Mouse (Mus musculus) liver (tissue): ENCODE measurements around the gene Plscr5.
"Not testable (repeated sequence)": the region's sequence is repeated elsewhere in the genome, so short reads cannot be mapped to it uniquely, and the experiment has no call there.

Experiments used
- DNase-seq: peaks from one replicate; pipeline ENCODE4 v3.0.0-alpha.2; 2020; ENCODE audit warnings: mixed read lengths

The Plscr5 gene

DNA sequence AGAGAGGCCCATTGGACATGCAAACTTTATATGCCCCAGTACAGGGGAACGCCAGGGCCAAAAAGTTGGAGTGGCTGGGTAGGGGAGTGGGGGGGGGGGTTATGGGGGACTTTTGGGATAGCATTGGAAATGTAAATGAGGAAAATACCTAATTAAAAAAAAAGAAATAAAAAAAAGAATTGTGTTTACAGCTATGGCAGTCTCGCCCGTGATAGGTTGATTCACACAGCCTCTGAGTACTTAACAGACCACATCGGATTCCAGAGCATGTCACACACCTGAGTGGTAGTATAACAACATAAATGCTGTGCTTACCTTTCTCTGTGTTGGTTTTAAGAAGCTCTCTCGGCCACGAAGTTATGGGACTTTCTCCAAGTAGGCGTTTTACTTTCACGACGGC, at the start of gene Plscr5:
Gene Plscr5 (plus strand): TSS at position 301 of the 400 bp plus-strand sequence.
- not testable (repeated sequence) for DNase-seq

- DNase-seq, result no peak
Measured at GRCm38 (mm10) chr9:92147555-92148248, 45.0 kb upstream of the Plscr5 start.

DNA sequence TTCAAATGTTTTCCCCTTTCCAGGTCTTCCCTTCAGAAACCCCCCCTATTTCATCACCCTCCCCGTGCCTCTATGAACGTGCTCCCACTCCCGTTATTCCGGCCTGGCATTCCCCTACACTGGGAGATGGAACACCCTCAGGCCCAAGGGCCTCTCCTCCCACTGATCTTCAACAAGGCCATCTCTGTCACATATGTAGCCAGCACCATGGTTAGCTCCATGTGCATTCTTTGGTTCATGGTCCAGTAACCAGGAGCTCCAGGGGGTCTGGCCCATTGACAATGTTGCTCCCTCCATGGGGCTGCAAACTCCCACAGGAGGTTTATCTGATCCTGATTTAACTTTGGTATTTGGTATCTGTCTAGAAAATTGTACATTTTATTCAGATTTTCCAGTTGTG, 30.5 kb upstream of the Plscr5 start:
- no peak for DNase-seq

- no peak for DNase-seq
Measured at GRCm38 (mm10) chr9:92173318-92173985, 19.3 kb upstream of the Plscr5 start.

GRCm38 (mm10) chr9:92174176-92175075, 18.3 kb upstream of the Plscr5 start:
- DNase-seq, result no peak

DNA sequence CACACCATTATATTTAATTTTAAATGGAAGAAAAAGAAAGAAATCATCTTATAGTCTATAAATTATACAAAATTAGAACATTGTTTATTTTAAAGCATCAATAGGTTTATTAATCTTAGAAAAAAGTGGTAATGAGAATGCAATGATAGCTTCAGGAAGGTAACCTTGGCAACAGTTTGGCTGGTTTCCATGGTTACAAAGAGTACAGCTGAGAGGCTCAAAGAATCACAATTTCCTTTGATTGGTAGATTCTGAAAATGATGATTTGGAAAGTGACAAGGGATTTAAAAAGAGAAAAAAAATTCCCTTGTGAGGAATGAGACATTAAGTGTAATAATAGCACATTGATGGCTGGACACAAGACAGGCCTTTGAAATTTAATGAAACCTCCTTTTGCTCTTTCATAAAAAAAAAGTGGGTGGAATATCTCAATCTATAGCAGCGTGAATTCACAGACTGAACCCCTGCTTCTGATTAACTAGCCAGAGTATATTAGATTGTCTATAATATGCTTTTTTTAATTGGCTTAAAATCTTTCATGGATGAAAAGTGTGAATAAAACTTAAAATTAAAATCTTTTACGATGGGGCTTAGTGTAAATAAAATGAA, 13.8 kb upstream of the Plscr5 start:
- DNase-seq, result no peak

- DNase-seq, result no peak
Measured at GRCm38 (mm10) chr9:92191295-92191694, 1.4 kb upstream of the Plscr5 start.

GRCm38 (mm10) chr9:92198408-92198807, 5.7 kb downstream of the Plscr5 start:
- no peak for DNase-seq

DNA sequence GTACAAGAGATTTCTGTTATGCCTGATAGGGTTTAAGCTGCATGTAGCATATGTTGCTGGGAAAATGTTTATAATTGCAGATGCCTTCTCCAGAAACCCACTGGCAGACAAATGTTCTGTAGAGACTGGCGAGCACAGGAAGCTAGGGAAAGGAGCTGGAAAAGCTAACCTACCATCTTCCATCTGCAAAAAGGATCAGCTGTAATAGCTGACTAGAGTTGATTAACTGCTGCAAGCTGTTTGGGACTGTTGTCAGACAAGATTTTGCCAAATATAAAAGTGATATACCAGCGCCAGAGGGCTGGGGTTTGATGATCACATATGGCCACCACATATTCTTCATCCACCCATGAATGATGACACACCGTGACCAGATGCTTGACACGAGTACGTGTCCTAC, 6.8 kb downstream of the Plscr5 start:
- DNase-seq, result no peak

DNA sequence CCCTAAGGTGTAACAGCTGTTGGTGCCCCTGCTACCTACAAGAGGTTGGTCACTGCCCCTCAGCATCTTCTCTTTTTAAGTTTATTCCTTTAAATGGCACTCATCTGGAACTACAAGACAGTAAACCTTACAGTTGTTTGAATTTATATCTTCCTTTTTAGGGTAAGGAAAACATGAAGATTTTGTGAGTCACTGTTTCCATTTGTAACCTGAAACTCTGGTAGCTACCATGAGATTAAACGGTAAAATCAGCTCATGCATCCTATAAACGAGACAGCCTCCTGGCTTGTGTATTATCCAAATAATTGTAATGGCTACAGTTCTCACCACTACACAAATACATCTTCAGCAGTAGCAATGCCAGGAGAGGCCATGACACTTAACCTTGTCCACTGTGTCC, 11.7 kb downstream of the Plscr5 start:
- no peak for DNase-seq

- peak; percentile 13 for DNase-seq
Measured at GRCm38 (mm10) chr9:92207307-92207706, 14.6 kb downstream of the Plscr5 start.

DNA sequence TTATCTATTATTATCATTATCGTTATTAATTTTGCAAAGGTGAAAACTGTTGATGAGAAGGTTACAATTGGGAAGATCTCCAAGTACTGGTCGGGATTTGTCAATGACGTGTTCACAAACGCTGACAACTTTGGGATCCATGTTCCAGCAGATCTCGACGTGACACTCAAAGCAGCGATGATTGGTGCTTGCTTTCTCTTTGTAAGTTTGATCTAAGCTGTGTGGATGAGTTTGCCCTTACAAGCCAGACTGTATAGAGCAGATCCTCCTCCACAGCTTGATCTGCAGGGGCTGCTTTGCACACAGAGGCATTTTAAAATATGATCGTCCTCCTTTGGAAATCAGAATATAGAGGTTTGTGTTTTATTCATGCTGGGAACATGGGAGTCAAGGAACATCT, 15.0 kb downstream of the Plscr5 start:
- DNase-seq, result no peak

GRCm38 (mm10) chr9:92209850-92210249, 17.1 kb downstream of the Plscr5 start:
- DNase-seq, result no peak

DNA sequence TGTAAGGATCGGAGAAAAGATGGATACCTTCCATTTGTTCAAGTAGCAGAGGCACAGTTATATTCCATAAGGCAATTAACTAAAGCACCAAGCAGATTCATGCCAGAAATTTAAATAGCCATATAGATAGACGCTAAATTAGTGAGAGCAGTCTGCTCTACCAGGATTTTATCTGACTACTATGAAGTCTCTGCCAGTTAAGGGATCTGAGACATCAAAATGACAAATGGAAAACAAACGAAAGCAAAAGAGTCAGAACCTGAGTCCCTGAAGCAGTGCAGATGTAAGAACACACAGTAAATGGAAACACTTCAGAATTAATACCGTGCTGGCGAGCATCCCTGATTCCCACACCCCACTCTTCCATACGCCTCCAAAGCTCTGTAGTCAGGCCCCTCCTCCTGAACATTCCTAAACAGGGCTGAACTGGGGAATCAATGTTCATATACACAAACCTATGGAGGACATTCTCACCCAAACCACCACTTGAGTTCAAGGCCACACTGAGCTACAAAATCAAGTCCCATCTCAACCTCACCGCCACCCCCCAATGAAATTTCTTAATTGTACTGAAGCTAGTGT, 17.7 kb downstream of the Plscr5 start:
- no peak for DNase-seq

- no peak for DNase-seq
Measured at GRCm38 (mm10) chr9:92211048-92211447, 18.3 kb downstream of the Plscr5 start.

DNA sequence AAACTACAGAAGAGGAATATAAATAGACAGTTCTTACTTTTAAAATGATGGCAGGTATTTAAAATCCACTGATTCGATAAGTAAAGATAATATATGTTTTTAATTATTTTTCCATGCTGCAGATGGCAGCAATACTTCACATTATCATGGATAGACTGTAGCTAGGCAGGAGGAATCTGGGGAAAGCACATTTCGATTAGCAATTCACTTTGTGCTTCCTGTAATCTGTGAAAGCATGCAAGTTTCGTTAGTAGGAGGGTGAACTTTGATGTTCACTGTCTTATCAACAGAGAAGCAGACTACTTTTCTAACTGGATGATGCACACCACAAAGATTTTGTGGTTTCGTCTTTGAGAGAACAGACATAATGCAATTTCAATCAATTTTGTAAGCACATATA, 24.7 kb downstream of the Plscr5 start:
- no peak for DNase-seq

- DNase-seq, result no peak
Measured at GRCm38 (mm10) chr9:92217896-92218295, 25.2 kb downstream of the Plscr5 start.

DNA sequence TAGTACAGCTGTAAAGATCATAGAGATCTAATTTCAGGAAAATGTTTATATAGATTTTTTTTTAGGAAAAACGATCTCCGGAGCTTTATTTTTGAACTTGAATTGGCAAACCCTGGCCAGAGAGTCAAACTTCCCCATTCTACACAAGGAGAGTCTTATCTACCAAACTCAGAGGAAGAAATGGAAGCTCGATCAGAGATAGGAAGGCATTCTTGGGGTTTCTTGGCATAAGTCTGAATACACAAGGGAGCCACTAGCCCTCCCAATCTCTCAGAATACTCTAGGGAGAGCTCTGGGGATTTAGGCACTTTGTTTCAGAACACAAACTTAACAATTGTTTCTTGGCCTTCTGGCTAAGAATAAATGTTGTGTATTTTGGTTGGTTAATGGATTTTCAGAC, 27.4 kb downstream of the Plscr5 start:
- no peak for DNase-seq

DNA sequence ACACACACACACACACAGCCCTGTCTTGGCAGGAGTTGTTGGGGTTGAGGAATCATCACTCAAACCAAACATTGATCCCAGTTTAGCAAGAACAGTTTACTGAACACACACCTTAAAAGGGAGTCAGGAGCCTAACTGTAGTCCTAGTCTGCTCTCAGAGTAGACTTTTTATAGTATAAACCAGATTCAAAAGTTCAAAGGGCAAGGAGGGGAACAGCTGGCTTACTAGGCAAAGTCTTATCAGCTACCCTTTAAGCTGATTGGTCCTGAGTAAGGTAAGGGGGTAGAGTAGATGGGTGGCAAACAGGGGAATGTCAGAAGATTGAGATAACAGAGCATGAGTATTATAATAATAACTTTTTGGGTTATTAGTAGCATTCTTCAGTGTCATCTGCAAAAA, 28.7 kb downstream of the Plscr5 start:
- DNase-seq, result no peak

- DNase-seq, result no peak
Measured at GRCm38 (mm10) chr9:92224598-92225231, 32.0 kb downstream of the Plscr5 start.

DNA sequence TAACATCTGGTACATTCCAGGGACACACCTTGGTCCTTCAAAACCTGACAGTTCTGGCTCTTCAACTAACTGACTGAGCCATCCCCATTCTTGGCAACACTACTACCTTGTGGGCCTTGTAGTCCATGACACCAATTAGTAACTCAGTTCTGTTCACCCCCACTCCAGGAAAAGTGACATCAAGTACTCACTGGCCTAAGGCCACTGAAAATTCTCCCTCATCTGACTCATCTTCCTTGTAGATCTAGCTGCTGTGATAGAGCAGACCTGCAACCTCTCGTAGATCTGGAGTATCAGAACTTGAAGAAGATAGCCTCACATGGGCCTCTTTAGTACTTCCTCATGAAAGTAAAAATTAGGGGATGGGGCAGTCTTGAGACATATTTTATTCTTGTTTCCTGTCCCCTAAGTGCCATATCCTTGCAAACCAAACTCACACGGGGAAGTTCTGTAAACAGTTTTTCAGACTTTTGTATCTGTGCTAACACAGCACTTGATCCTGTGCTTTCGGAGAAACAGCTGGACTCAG, 33.5 kb downstream of the Plscr5 start:
- no peak for DNase-seq

DNA sequence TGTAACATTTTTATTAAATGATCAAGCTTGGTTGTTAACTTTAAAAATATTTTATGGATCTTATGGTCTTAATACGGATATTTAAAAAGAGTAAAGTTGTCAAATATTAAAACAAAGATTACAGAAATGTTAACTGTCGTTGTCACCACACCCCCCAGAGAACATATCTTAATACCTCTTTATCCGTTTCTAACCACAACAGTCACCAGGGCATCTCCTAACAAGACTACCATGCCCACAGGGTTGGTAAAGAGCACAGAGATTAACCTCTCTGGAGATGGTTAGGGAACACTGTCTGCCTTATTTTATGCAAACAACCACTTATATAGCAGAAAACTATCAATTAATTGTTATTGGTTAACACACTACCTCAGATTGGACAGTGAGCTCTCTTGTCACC, 34.1 kb downstream of the Plscr5 start:
- DNase-seq, result no peak
